Mouse (Mus musculus) intestine, embryonic 16.5 days (tissue): ENCODE measurements around the gene Rab3il1. TPM values are rescaled to one million over a fixed set of nuclear protein-coding genes. Genes with fewer than 3 reads are reported as not detected.

Experiments used
- ATAC-seq: fragments of 200-750 bp; cut with Nextera tagmentation; 2 replicates; pipeline ENCODE4 v1.8.0; 2017; ENCODE audit warnings: moderate TSS enrichment, moderate library complexity
- H3K27ac ChIP-seq: fragments of 300-500 bp; sonication (generic); 2 replicates; pipeline ENCODE4 v1.5.1; 2014; ENCODE audit warnings: mild to moderate bottlenecking, low read length
- H3K27me3 ChIP-seq: fragments of 300-500 bp; sonication (generic); replicated peaks from 2 replicates; pipeline ENCODE4 v1.6.1; 2014; ENCODE audit warnings: low read length, control low read depth, mixed read lengths; ENCODE audit not compliant: control insufficient read depth, insufficient read depth
- H3K36me3 ChIP-seq: fragments of 300-500 bp; sonication (generic); 2 replicates; pipeline ENCODE4 v1.6.1; 2014; ENCODE audit warnings: low read length, control low read depth; ENCODE audit not compliant: control insufficient read depth, insufficient read depth
- H3K4me1 ChIP-seq: fragments of 300-500 bp; sonication (generic); 2 replicates; pipeline ENCODE4 v1.6.1; 2014; ENCODE audit warnings: low read length, control low read depth, mixed read lengths; ENCODE audit not compliant: control insufficient read depth, insufficient read depth
- H3K4me2 ChIP-seq: fragments of 300-500 bp; sonication (generic); 2 replicates; pipeline ENCODE4 v1.6.1; 2014; ENCODE audit warnings: low read depth, low read length, control low read depth
- H3K4me3 ChIP-seq: fragments of 300-500 bp; sonication (generic); 2 replicates; pipeline ENCODE4 v1.5.1; 2014; ENCODE audit warnings: mild to moderate bottlenecking, low read length
- H3K9ac ChIP-seq: fragments of 300-500 bp; sonication (generic); 2 replicates; pipeline ENCODE4 v1.6.1; 2014; ENCODE audit warnings: low read depth, low read length
- H3K9me3 ChIP-seq: fragments of 300-500 bp; sonication (generic); 2 replicates; pipeline ENCODE4 v1.6.1; 2016; ENCODE audit warnings: low read length, control low read depth; ENCODE audit not compliant: control insufficient read depth
- WGBS: fragments of 180-500 bp; shearing (Covaris S2); extraction: QIAGEN DNeasy Blood & Tissue Kit; methylation state at CpG from one replicate; pipeline ENCODE4 v1.1.7; 2014; 5-methylcytosine and 5-hydroxymethylcytosine counted together
- polyA plus RNA-seq: library from polyadenylated mRNA; unstranded; fragments of >200 nt; fragmentation: Nextera tagmentation; extraction: Ambion mirVana; gene quantifications from 2 replicates; pipeline ENCODE4 v1.2.1, GENCODE M21; 2015

Gene Rab3il1
- polyA plus RNA-seq, 1 experiment from 2014 or later: 45.7 TPM

DNA sequence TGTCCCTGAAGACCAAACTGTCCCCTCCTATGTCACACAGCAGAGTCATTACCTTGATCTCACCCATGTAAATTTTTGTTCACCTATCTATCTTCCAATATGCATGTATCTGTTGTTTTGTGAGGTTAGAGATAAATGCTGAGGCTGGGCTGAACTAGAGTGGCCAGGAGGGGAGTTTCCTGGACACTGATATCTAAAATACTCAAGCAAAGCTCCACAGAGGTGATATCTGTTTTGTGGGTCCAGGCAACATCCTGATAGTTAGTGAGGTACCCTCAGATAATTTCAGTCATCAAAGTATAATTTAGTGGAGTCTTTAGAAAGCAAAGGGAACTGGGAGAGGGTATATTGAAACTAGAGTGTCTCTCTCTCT lies 11.6 kb upstream of the Rab3il1 start:
- Histone ChIP-seq H3K4me1 (peaks cover 12% of the 10 kb centered on the region), H3K27me3 (no peaks in the 10 kb centered on the region), H3K36me3 (peaks cover 7% of the 10 kb centered on the region), H3K9me3 (no peaks in the 10 kb centered on the region), H3K9ac (no peak overlapping the region), H3K4me3 (no peak overlapping the region), H3K4me2 (no peak overlapping the region), H3K27ac (no peak overlapping the region)
- ATAC-seq: no peak

DNA sequence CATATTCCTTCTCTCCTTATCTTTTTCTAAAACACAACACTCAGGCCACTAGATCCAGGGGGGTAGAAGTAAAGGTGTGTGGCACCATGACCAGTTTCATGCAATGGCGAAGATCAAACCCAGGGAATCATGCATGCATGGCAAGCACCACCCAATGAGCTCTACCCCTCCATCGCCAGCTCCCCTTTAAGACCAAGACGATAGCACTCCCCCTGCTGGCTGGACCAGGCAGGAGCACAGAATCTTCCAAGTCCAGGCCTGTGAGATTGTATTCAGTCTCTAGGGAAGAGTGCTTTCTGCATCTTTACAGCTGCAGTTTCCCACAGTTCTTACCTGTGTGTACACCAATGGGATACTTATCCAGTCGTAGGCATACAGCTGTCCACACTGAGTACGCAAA lies 10.2 kb upstream of the Rab3il1 start:
- Histone ChIP-seq H3K36me3 (no peaks in the 10 kb centered on the region), H3K27me3 (no peaks in the 10 kb centered on the region), H3K4me2 (no peak overlapping the region), H3K9me3 (no peaks in the 10 kb centered on the region), H3K4me3 (no peak overlapping the region), H3K27ac (no peak overlapping the region), H3K9ac (no peak overlapping the region), H3K4me1 (peaks cover 12% of the 10 kb centered on the region)
- 25% methylated on average over 5 of the region's 5 CpGs for WGBS
- ATAC-seq: peak; percentile 1; the same call in 1 of the 2 replicates

DNA sequence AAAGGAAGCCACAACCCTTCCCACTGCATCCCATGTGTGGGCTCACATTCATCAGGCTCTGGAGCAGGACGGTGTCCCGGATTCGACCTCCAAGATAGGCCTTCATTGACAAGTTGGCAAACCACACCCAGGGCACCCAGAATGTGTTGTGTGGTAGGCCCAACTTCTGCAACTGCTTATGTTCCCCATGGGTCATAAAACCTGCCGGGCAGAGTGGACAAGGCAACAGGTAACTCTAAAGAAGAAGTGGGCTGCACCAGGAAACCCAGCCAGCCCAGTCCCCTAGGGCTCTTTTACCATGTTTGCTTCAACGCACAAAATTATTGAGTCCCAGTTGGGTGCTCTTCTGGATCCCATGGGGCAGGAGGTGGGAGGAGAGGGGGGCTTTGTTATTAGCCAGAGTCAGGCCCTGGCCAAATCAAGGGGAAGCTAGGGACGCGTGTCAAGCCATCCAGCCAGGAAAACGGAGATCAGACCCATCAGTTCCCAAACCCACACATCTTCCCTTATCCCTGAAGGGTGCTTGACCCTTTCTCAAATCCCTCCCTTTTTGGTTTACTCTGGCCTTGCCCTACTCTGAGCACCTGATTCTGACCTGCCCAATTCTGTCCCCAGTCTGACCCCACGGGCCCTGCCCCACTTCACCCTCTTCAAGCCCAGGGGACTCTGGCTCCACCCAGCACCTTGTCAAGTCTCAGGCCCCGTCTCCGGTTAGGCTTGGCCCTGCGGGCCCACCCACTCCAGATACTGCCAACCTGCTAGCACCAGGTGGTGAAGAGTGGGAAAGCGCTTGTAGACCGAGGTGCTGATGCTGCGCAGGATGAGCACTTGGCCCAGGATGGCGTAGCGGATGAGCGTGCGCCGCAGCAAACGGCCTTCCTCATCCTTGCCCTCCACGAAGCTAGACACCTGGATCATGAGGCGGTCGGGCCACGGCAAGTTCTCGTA lies 9.2 kb upstream of the Rab3il1 start:
- peak overlapping the region; percentile 27 for H3K4me3 ChIP-seq
- no peaks in the 10 kb centered on the region for H3K27me3 ChIP-seq
- 51% methylated on average over 26 of the region's 26 CpGs for WGBS
- H3K27ac ChIP-seq: no peak overlapping the region
- peak overlapping the region; percentile 47 for H3K4me2 ChIP-seq
- no peaks in the 10 kb centered on the region for H3K36me3 ChIP-seq
- ATAC-seq: peak; percentile 38
- H3K9ac ChIP-seq: peak overlapping the region; percentile 27; the same call in 1 of the 2 replicates
- H3K4me1 ChIP-seq: peaks cover 12% of the 10 kb centered on the region
- no peaks in the 10 kb centered on the region for H3K9me3 ChIP-seq

DNA sequence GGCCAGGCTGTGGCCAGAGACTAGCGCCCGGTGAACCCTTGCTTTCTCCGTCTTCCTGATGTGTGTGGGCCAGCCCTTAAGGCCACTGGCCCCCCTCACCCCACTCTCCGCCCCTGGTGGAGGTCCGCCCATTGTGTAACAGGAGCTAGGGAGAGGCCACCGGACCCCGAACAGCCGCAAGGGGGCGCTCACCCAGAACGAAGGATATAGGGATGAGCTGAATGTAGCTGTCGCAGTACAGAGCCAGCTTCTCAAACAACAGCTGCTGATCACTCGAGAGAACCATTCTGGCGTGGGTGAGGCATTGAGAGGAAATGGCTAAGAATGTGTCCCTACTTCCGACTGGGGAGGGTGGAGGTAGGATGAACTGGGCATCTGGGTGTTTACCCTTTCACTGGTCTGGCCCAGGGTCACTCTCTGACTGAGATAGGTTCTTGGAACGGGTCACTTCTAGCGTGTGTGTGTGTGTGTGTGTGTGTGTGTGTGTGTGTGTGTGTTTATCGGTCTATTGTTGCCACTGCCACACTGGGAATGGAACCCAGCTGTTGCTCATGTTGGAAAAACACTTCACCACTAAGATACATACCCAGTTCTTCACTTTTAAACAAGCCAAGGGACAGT lies 8.3 kb upstream of the Rab3il1 start:
- Histone ChIP-seq H3K4me1 (peaks cover 10% of the 10 kb centered on the region), H3K9me3 (no peaks in the 10 kb centered on the region), H3K27me3 (no peaks in the 10 kb centered on the region), H3K9ac (peak overlapping the region; percentile 27; the same call in 1 of the 2 replicates), H3K4me2 (peak overlapping the region; percentile 47), H3K36me3 (no peaks in the 10 kb centered on the region), H3K4me3 (peak overlapping the region; percentile 27), H3K27ac (no peak overlapping the region)
- 5% methylated on average over 17 of the region's 17 CpGs for WGBS
- ATAC-seq: peak; percentile 84

DNA sequence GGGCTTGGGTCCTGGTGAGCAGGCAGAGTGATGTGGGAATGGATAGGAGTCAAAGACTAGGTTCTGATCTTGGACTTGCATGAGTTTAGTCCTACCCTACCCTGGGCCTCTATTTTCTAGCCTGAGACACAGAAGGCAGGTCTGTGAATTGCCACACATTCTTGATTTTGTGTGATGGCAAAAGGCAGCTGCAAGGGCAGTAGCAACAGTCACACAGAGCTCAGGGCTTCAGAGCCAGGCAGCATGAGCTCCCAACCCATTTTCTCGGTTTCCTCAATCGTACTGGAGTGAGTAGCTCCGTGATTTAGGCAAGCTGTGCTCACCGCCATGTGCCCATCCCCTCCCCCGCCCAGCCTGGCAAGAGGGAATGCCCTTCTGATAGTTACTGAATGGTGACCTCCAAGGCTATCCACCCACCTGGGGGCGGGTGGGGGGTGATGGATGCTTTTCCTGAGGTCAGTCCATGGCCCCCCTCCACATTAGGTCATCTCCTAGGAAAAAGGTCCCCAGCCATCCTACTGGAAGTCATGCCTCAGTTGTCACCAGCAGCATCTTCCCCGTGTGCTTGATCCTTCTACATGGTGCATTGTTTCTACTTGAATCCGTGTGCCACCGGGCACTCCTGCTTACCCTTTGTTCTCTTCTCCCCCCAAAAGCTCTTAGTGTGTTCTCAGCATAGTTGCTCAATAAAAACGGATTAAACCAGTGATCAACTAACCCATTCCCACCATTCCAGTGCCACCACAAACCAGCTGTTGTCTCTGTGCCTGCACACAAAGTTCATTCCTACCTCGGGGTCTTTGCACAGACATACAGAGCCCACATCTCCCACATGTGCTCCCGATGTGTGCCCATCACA lies 4.0 kb upstream of the Rab3il1 start:
- Histone ChIP-seq H3K36me3 (no peaks in the 10 kb centered on the region), H3K9me3 (no peaks in the 10 kb centered on the region), H3K27ac (no peak overlapping the region), H3K27me3 (no peaks in the 10 kb centered on the region), H3K4me1 (peaks cover 10% of the 10 kb centered on the region), H3K9ac (no peak overlapping the region), H3K4me3 (no peak overlapping the region), H3K4me2 (no peak overlapping the region)
- no peak for ATAC-seq
- whole genome bisulfite sequencing: 77% methylated on average over 12 of the region's 12 CpGs

DNA sequence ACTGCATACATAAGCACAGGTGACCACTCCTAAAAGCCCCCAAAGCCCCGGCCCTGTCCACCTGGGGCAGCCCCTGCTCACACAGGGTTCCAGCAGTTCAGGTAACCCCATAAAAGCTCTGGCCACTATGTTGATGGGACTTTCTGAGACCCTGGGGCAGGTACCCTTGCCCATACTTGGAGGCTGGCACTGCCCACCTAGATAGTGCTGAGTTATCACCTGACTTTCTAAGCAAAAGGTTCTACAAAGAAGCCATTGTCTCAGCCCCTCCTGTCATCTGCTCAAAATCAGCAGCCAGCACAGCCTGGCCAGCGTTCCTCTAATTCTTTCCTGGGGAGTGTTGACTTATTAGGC lies 3.4 kb upstream of the Rab3il1 start:
- no peak overlapping the region for H3K4me3 ChIP-seq
- no peak overlapping the region for H3K9ac ChIP-seq
- WGBS: 58% methylated on average over 2 of the region's 2 CpGs
- H3K4me1 ChIP-seq: peaks cover 6% of the 10 kb centered on the region
- no peak overlapping the region for H3K27ac ChIP-seq
- H3K9me3 ChIP-seq: no peaks in the 10 kb centered on the region
- no peak overlapping the region for H3K4me2 ChIP-seq
- no peak for ATAC-seq
- H3K36me3 ChIP-seq: no peaks in the 10 kb centered on the region
- H3K27me3 ChIP-seq: no peaks in the 10 kb centered on the region

DNA sequence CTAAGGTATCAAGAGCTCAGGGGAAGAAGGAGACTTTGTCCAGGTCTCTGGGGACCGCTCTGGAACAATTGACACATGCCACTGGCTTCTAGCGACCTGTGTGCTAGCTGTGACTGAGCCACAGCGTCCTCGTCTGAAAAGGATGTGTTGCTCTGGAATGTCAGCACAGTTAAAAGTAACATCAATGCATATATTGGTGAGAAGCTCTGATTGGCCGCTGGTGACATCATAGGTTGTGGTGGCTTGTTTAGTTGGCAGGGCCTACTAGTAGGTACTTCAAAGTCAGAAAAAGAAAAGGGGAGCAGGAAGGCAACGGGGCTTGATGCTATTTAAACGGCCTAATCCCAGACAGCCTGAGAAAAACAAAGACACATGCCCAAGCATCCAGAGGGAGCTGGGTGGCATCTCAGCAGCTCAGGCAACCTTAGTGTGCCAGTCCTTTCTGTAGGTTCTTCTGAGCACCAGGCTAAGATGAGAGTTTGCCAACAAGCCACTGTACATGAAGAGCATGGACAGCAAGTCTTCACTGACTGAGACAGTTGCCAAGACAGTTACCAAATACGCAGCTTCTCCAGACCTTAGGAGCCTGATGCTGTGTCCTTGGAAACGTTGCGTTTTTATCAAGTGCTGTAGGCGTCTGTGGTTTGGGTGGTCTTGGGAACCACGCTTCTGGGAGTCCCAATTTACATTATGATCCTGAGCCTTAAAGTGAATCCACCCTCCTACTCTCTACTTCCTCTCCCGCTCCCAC lies 2.6 kb upstream of the Rab3il1 start:
- no peak overlapping the region for H3K4me2 ChIP-seq
- no peak overlapping the region for H3K9ac ChIP-seq
- ATAC-seq: no peak
- H3K27me3 ChIP-seq: no peaks in the 10 kb centered on the region
- WGBS: 62% methylated on average over 13 of the region's 13 CpGs
- H3K4me1 ChIP-seq: no peaks in the 10 kb centered on the region
- H3K27ac ChIP-seq: no peak overlapping the region
- H3K4me3 ChIP-seq: no peak overlapping the region
- no peaks in the 10 kb centered on the region for H3K36me3 ChIP-seq
- no peaks in the 10 kb centered on the region for H3K9me3 ChIP-seq

DNA sequence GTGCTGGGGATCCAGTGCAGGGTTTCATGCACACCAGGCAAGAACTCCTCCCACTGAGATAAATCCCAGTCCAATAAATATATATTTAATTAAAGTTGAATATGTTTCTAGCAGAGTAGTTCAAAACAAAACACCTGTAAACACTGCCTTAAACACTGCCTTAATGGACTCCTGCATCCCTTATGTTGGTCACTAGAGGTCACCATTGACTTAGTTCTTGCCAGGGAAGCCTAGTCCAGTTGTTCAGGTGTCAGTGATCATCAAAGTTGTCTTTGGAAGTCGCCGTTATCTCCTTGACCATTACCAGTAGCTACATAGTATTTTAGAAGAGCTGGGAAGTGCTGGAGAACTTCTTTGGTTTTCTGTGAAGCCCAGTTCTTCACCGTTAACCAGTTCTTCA lies 1.1 kb upstream of the Rab3il1 start:
- 21% methylated on average over 3 of the region's 3 CpGs for WGBS
- no peak overlapping the region for H3K4me2 ChIP-seq
- H3K27ac ChIP-seq: no peak overlapping the region
- H3K4me3 ChIP-seq: no peak overlapping the region
- peak; percentile 64 for ATAC-seq
- H3K4me1 ChIP-seq: no peaks in the 10 kb centered on the region
- no peaks in the 10 kb centered on the region for H3K9me3 ChIP-seq
- H3K36me3 ChIP-seq: no peaks in the 10 kb centered on the region
- no peaks in the 10 kb centered on the region for H3K27me3 ChIP-seq
- no peak overlapping the region for H3K9ac ChIP-seq
